8 mouse cellular contexts compared by ENCODE assay signal in genomic region chr3:50381861-50382693, GRCm38 (mm10).
DNase-seq lines count a peak whose midpoint lies in the region; ATAC-seq and TF ChIP-seq lines count a peak whose summit lies in the region.

No protein-coding gene starts in this region.

- 50% methylated on average over 22 of the region's 22 CpGs for WGBS in cerebellum, adult 2 months
- WGBS in embryonic facial prominence, embryonic 13.5 days = 24% methylated on average over 22 of the region's 22 CpGs
- WGBS in hindbrain, embryonic 16.5 days = 35% methylated on average over 22 of the region's 22 CpGs
- 18% methylated on average over 22 of the region's 22 CpGs for WGBS in liver, embryonic 16.5 days (ENCODE audit: insufficient replicate concordance)
- 41% methylated on average over 22 of the region's 22 CpGs for WGBS in neural tube, embryonic 15.5 days

- peak overlapping the region; percentile 55 for H3K4me2 ChIP-seq in embryonic facial prominence, embryonic 13.5 days
- peak overlapping the region; percentile 56 for H3K4me2 ChIP-seq in hindbrain, embryonic 16.5 days (ENCODE audit: low read length)
- H3K4me2 ChIP-seq in liver, embryonic 16.5 days (ENCODE audit: low read depth, low read length) = peak overlapping the region; percentile 28
- H3K4me2 ChIP-seq in neural tube, embryonic 15.5 days = peak overlapping the region; percentile 52

- no peaks in the 10 kb centered on the region; the same call in 1 of the 2 replicates for H3K27me3 ChIP-seq in cerebellum, adult 2 months (ENCODE audit: control insufficient read depth, insufficient read depth, low read length)
- no peaks in the 10 kb centered on the region for H3K27me3 ChIP-seq in embryonic facial prominence, embryonic 13.5 days
- no peaks in the 10 kb centered on the region for H3K27me3 ChIP-seq in hindbrain, embryonic 16.5 days (replicated peaks; ENCODE audit: control insufficient read depth, insufficient read depth, low read length)
- no peaks in the 10 kb centered on the region for H3K27me3 ChIP-seq in liver, embryonic 16.5 days (ENCODE audit: control insufficient read depth, insufficient read depth, low read depth, low read length)
- no peaks in the 10 kb centered on the region for H3K27me3 ChIP-seq in neural tube, embryonic 15.5 days (replicated peaks)

- peak overlapping the region; percentile 66 for H3K9ac ChIP-seq in embryonic facial prominence, embryonic 13.5 days
- H3K9ac ChIP-seq in hindbrain, embryonic 16.5 days (ENCODE audit: low read depth, low read length) = peak overlapping the region; percentile 43
- H3K9ac ChIP-seq in liver, embryonic 16.5 days (ENCODE audit: low read depth, low read length) = no peak overlapping the region
- H3K9ac ChIP-seq in neural tube, embryonic 15.5 days (replicated peaks) = 0 out of 2 replicates have a peak overlapping the region, but pooled peaks have one; percentile 27

- DNase-seq in cerebellum, adult 2 months = peak in 1 of 2 experiments; percentile 8
- no peak for DNase-seq in cerebellum, adult 9-11 months
- no peak for DNase-seq in right cerebral cortex, postnatal 36 days (ENCODE audit: low spot score in 2 of 2)
- DNase-seq in thymus, postnatal 4 days = no peak

- H3K4me3 ChIP-seq in cerebellum, adult 2 months (replicated peaks; ENCODE audit: insufficient read depth, low read depth, low read length) = peak overlapping the region; percentile 51
- H3K4me3 ChIP-seq in embryonic facial prominence, embryonic 13.5 days = peak overlapping the region; percentile 40
- peak overlapping the region; percentile 41 for H3K4me3 ChIP-seq in hindbrain, embryonic 16.5 days (ENCODE audit: low read length)
- H3K4me3 ChIP-seq in liver, embryonic 16.5 days (ENCODE audit: low read depth, low read length) = peak overlapping the region; percentile 35
- H3K4me3 ChIP-seq in neural tube, embryonic 15.5 days (replicated peaks) = peak overlapping the region; percentile 34

- no peak for TF ChIP-seq CTCF in cerebellum, adult 2 months (IDR thresholded peaks at IDR 0.05; ENCODE audit: borderline replicate concordance, insufficient read depth, low read depth, low read length)

- H3K9me3 ChIP-seq in embryonic facial prominence, embryonic 13.5 days = no peaks in the 10 kb centered on the region
- no peaks in the 10 kb centered on the region for H3K9me3 ChIP-seq in hindbrain, embryonic 16.5 days (ENCODE audit: control insufficient read depth, low read length)
- no peaks in the 10 kb centered on the region for H3K9me3 ChIP-seq in liver, embryonic 16.5 days (replicated peaks; ENCODE audit: control insufficient read depth, low read length)
- no peaks in the 10 kb centered on the region for H3K9me3 ChIP-seq in neural tube, embryonic 15.5 days (replicated peaks)

- TF ChIP-seq POLR2A in cerebellum, adult 2 months (IDR thresholded peaks at IDR 0.05; ENCODE audit: borderline replicate concordance, insufficient read depth, low read length) = no peak

- no peak for ATAC-seq in embryonic facial prominence, embryonic 13.5 days (ENCODE audit: insufficient number of reproducible peaks, insufficient read depth, low FRiP score, low TSS enrichment, low read depth)
- peak; percentile 69; the same call in 1 of the 2 replicates for ATAC-seq in hindbrain, embryonic 16.5 days
- no peak for ATAC-seq in liver, embryonic 16.5 days (ENCODE audit: low read depth)
- ATAC-seq in neural tube, embryonic 15.5 days (ENCODE audit: low FRiP score) = peak; percentile 63; the same call in 1 of the 2 replicates

- H3K4me1 ChIP-seq in cerebellum, adult 2 months (ENCODE audit: control insufficient read depth, insufficient read depth, low read length) = no peaks in the 10 kb centered on the region
- H3K4me1 ChIP-seq in embryonic facial prominence, embryonic 13.5 days = peaks cover 13% of the 10 kb centered on the region
- H3K4me1 ChIP-seq in hindbrain, embryonic 16.5 days (ENCODE audit: control insufficient read depth, insufficient read depth, low read depth, low read length) = peaks cover 4% of the 10 kb centered on the region
- H3K4me1 ChIP-seq in liver, embryonic 16.5 days (ENCODE audit: control insufficient read depth, low read depth, low read length) = no peaks in the 10 kb centered on the region
- peaks cover 16% of the 10 kb centered on the region for H3K4me1 ChIP-seq in neural tube, embryonic 15.5 days

- no peak overlapping the region for H3K27ac ChIP-seq in cerebellum, adult 2 months (ENCODE audit: insufficient read depth, low read length)
- no peak overlapping the region for H3K27ac ChIP-seq in embryonic facial prominence, embryonic 13.5 days
- H3K27ac ChIP-seq in hindbrain, embryonic 16.5 days (ENCODE audit: low read depth, low read length) = peak overlapping the region; percentile 63; the same call in 1 of the 2 replicates
- H3K27ac ChIP-seq in liver, embryonic 16.5 days (ENCODE audit: low read length) = no peak overlapping the region
- H3K27ac ChIP-seq in neural tube, embryonic 15.5 days (replicated peaks) = peak overlapping the region; percentile 60

- H3K36me3 ChIP-seq in embryonic facial prominence, embryonic 13.5 days = no peaks in the 10 kb centered on the region
- H3K36me3 ChIP-seq in hindbrain, embryonic 16.5 days (ENCODE audit: control insufficient read depth, insufficient read depth, low read length) = no peaks in the 10 kb centered on the region
- no peaks in the 10 kb centered on the region for H3K36me3 ChIP-seq in liver, embryonic 16.5 days (ENCODE audit: control insufficient read depth, insufficient read depth)
- no peaks in the 10 kb centered on the region for H3K36me3 ChIP-seq in neural tube, embryonic 15.5 days

Comparison
In these comparisons a context has a peak if more than half of its experiments do, and no peak if none do; other contexts are left out.
1. H3K27ac ChIP-seq: peak in hindbrain, embryonic 16.5 days (single experiment) and neural tube, embryonic 15.5 days (single experiment); none in cerebellum, adult 2 months (single experiment), embryonic facial prominence, embryonic 13.5 days (single experiment) and liver, embryonic 16.5 days (single experiment).
2. ATAC-seq: peak in hindbrain, embryonic 16.5 days (single experiment) and neural tube, embryonic 15.5 days (single experiment); none in embryonic facial prominence, embryonic 13.5 days (single experiment) and liver, embryonic 16.5 days (single experiment).
3. Peak in every context shown above with its lines, with median percentiles within 50 percentile points of each other: H3K4me3 ChIP-seq and H3K4me2 ChIP-seq.